Mouse (Mus musculus) heart, postnatal 0 days (tissue): ENCODE data around the gene Cacna1e. TPM values are rescaled to one million over a fixed set of nuclear protein-coding genes. Genes with fewer than 3 reads are reported as not detected.

Experiments used
- ATAC-seq: fragments of 200-750 bp; cut with Nextera tagmentation; 2 replicates; pipeline ENCODE4 v1.8.0; 2017; ENCODE audit warnings: low read depth, moderate number of reproducible peaks, moderate library complexity; ENCODE audit not compliant: insufficient read depth
- DNase-seq: peaks from one replicate; pipeline ENCODE4 v3.0.0-alpha.2; 2016; ENCODE audit warnings: low spot score
- H3K27ac ChIP-seq: fragments of 300-500 bp; sonication (generic); 2 replicates; pipeline ENCODE4 v1.5.1; 2014; ENCODE audit warnings: low read depth, mild to moderate bottlenecking
- H3K27me3 ChIP-seq: fragments of 300-500 bp; sonication (generic); 2 replicates; pipeline ENCODE4 v1.6.1; 2014; ENCODE audit warnings: low read length, mixed read lengths; ENCODE audit not compliant: control insufficient read depth, insufficient read depth
- H3K36me3 ChIP-seq: fragments of 300-500 bp; sonication (generic); replicated peaks from 2 replicates; pipeline ENCODE4 v1.6.1; 2014; ENCODE audit warnings: low read length, mixed read lengths; ENCODE audit not compliant: control insufficient read depth, insufficient read depth
- H3K4me1 ChIP-seq: fragments of 300-500 bp; sonication (generic); 2 replicates; pipeline ENCODE4 v1.6.1; 2014; ENCODE audit warnings: antibody characterized with exemption; ENCODE audit not compliant: control insufficient read depth, insufficient read depth
- H3K4me2 ChIP-seq: fragments of 300-500 bp; sonication (generic); 2 replicates; pipeline ENCODE4 v1.6.1; 2014; ENCODE audit warnings: low read depth, mild to moderate bottlenecking, low read length, moderate library complexity
- H3K4me3 ChIP-seq: fragments of 300-500 bp; sonication (generic); 2 replicates; pipeline ENCODE4 v1.5.1; 2014; ENCODE audit warnings: low read depth, low read length
- H3K9ac ChIP-seq: fragments of 300-500 bp; sonication (generic); replicated peaks from 2 replicates; pipeline ENCODE4 v1.6.1; 2014; ENCODE audit warnings: low read depth, low read length, mixed read lengths
- H3K9me3 ChIP-seq: fragments of 300-500 bp; sonication (generic); replicated peaks from 2 replicates; pipeline ENCODE4 v1.6.1; 2016; ENCODE audit warnings: low read length; ENCODE audit not compliant: control insufficient read depth
- CTCF ChIP-seq: IDR thresholded peaks from 2 replicates; pipeline ENCODE4 v1.5.1; 2016; ENCODE audit warnings: antibody characterized with exemption, control low read depth, low read depth
- EP300 ChIP-seq: IDR thresholded peaks from 2 replicates; pipeline ENCODE4 v1.6.1; 2016; ENCODE audit warnings: antibody characterized with exemption, low read depth
- WGBS: fragments of 180-500 bp; shearing (Covaris S2); extraction: QIAGEN DNeasy Blood & Tissue Kit; methylation state at CpG from one replicate; pipeline ENCODE4 v1.1.7; 2014; 5-methylcytosine and 5-hydroxymethylcytosine counted together
- polyA plus RNA-seq: library from polyadenylated mRNA; unstranded; fragments of >200 nt; fragmentation: Nextera tagmentation; extraction: Ambion mirVana; gene quantifications from 2 replicates; pipeline ENCODE4 v1.2.1, GENCODE M21; 2015
- total RNA-seq: library from RNA; depleted of rRNA; stranded (reverse); fragments of >200 nt; gene quantifications from 2 replicates; pipeline ENCODE4 v1.2.3, GENCODE M21; 2014; ENCODE audit warnings: low replicate concordance

Cacna1e gene
- total and polyA plus RNA-seq, 2 experiments from 2014 or later = 0.04 to 0.08 TPM

- DNase-seq (no peak), ATAC-seq (no peak)
- WGBS = 64% methylated on average over 6 of the region's 6 CpGs
- H3K9ac ChIP-seq = no peak overlapping the region
- H3K36me3 ChIP-seq = no peaks in the 10 kb centered on the region
- no peaks in the 10 kb centered on the region for H3K27me3 ChIP-seq
- H3K9me3 ChIP-seq = no peaks in the 10 kb centered on the region
- no peak overlapping the region for H3K27ac ChIP-seq
- H3K4me2 ChIP-seq = no peak overlapping the region
- H3K4me3 ChIP-seq = no peak overlapping the region
- TF ChIP-seq EP300 = no peak
- no peak for TF ChIP-seq CTCF
- no peaks in the 10 kb centered on the region for H3K4me1 ChIP-seq
Measured at GRCm38 (mm10) chr1:154848683-154849579, 35.4 kb downstream of the Cacna1e start.

GRCm38 (mm10) chr1:154846900-154847299 lies 37.4 kb downstream of the Cacna1e start:
- H3K36me3 ChIP-seq = no peaks in the 10 kb centered on the region
- no peak overlapping the region for H3K9ac ChIP-seq
- 62% methylated on average over 2 of the region's 2 CpGs for WGBS
- TF ChIP-seq CTCF = no peak
- H3K9me3 ChIP-seq = no peaks in the 10 kb centered on the region
- H3K4me2 ChIP-seq = no peak overlapping the region
- no peak overlapping the region for H3K27ac ChIP-seq
- H3K4me3 ChIP-seq = no peak overlapping the region
- ATAC-seq (no peak), DNase-seq (no peak)
- no peaks in the 10 kb centered on the region for H3K4me1 ChIP-seq
- H3K27me3 ChIP-seq = no peaks in the 10 kb centered on the region

- WGBS = 76% methylated on average over 2 of the region's 2 CpGs
- no peak overlapping the region for H3K27ac ChIP-seq
- DNase-seq (no peak), ATAC-seq (no peak)
- H3K4me1 ChIP-seq = no peaks in the 10 kb centered on the region
- no peaks in the 10 kb centered on the region for H3K36me3 ChIP-seq
- no peak overlapping the region for H3K9ac ChIP-seq
- TF ChIP-seq CTCF (no peak), EP300 (no peak)
- H3K4me2 ChIP-seq = no peak overlapping the region
- no peaks in the 10 kb centered on the region for H3K9me3 ChIP-seq
- H3K4me3 ChIP-seq = no peak overlapping the region
- H3K27me3 ChIP-seq = no peaks in the 10 kb centered on the region
Measured at GRCm38 (mm10) chr1:154843427-154843826, 40.9 kb downstream of the Cacna1e start.

- no peaks in the 10 kb centered on the region for H3K27me3 ChIP-seq
- no peak overlapping the region for H3K4me2 ChIP-seq
- H3K4me1 ChIP-seq = no peaks in the 10 kb centered on the region
- H3K4me3 ChIP-seq = no peak overlapping the region
- H3K9ac ChIP-seq = no peak overlapping the region
- H3K27ac ChIP-seq = no peak overlapping the region
- no peaks in the 10 kb centered on the region for H3K36me3 ChIP-seq
- H3K9me3 ChIP-seq = no peaks in the 10 kb centered on the region
- ATAC-seq (no peak), DNase-seq (no peak)
- WGBS = 74% methylated on average over 5 of the region's 5 CpGs
- TF ChIP-seq CTCF (no peak), EP300 (no peak)
Measured at GRCm38 (mm10) chr1:154842336-154842735, 42.0 kb downstream of the Cacna1e start.

GRCm38 (mm10) chr1:154841057-154841630 lies 43.2 kb downstream of the Cacna1e start:
- Histone ChIP-seq H3K4me1 (no peaks in the 10 kb centered on the region), H3K9ac (no peak overlapping the region), H3K4me2 (no peak overlapping the region), H3K36me3 (no peaks in the 10 kb centered on the region), H3K9me3 (no peaks in the 10 kb centered on the region), H3K27ac (no peak overlapping the region), H3K4me3 (no peak overlapping the region), H3K27me3 (no peaks in the 10 kb centered on the region)
- DNase-seq (no peak), ATAC-seq (no peak)
- WGBS = 59% methylated on average over 6 of the region's 6 CpGs
- TF ChIP-seq EP300 (no peak), CTCF (no peak)
